Mouse (Mus musculus): ENCODE measurements around the gene Osbp2. TPM values are rescaled to one million over a fixed set of nuclear protein-coding genes. Genes with fewer than 3 reads are reported as not detected.
A peak's percentile ranks its signal among the peaks of the same experiment; 100 is the strongest.

The Osbp2 gene
- polyA plus RNA-seq, 1 experiment from 2014 or later = 33.9 TPM

DNA sequence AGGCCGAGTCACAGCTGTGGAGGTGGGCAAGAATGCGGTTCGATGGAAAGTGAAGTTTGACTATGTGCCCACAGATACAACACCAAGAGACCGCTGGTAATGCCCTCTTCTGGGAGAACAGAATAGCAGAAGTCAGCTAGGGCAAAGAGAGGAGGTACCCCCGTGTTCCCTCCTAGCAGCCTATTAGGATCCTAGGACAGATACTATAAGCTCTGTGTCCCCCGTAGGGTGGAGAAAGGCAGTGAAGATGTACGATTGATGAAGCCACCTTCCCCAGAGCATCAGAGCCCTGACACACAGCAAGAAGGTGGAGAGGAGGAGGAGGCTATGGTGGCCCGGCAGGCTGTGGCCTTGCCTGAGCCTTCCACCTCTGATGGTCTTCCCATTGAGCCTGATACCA, 178.3 kb downstream of the Osbp2 start:
- no peaks in the 10 kb centered on the region for H3K4me1 ChIP-seq
- ATAC-seq (ENCODE audit: low FRiP score) = no peak
- H3K4me3 ChIP-seq (replicated peaks) = no peak overlapping the region
- no peaks in the 10 kb centered on the region for H3K27me3 ChIP-seq (replicated peaks)
- no peak overlapping the region for H3K27ac ChIP-seq (replicated peaks)
- H3K36me3 ChIP-seq = peaks cover 86% of the 10 kb centered on the region
- WGBS = 94% methylated on average over 8 of the region's 8 CpGs
- H3K9me3 ChIP-seq (replicated peaks) = no peaks in the 10 kb centered on the region
- no peak overlapping the region for H3K9ac ChIP-seq (replicated peaks)
- H3K4me2 ChIP-seq = no peak overlapping the region

DNA sequence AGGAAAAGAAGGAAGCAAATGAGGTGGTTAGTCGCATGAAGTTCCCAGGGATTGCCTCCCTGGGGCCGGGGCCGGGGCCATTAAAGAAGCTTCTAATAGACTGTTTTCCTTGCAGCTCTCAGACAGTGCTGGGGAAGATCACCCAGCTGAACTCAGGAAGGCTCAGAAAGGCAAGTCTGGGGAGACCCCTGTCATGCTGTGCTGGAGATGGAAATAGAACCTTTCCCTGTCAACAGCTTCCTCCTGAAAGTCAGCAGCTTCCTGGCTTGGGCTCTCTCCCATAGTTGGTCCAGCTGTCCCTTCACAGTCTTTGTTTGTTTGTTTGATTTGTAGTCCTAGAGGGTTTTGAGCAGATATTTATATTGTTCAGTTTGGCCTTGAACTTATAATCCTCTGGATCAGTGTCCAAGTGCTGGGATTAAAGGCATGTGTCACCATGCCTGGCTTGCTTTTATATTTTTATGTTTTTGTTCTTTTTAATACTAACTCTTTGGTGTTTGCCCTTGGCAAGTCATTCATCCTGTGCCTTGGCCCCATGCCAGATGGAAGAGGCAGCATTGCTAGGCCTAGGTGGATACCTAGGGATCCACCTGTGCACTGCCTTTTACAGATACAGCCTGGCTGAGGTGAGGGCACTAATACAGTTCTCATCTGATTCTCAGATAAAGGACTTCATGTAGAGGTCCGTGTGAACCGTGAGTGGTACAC, 178.8 kb downstream of the Osbp2 start:
- Histone ChIP-seq H3K9ac (replicated peaks) (no peak overlapping the region), H3K4me2 (no peak overlapping the region), H3K4me3 (replicated peaks) (no peak overlapping the region), H3K9me3 (replicated peaks) (no peaks in the 10 kb centered on the region), H3K27ac (replicated peaks) (no peak overlapping the region), H3K4me1 (no peaks in the 10 kb centered on the region), H3K27me3 (replicated peaks) (no peaks in the 10 kb centered on the region), H3K36me3 (peaks cover 87% of the 10 kb centered on the region)
- no peak for ATAC-seq (ENCODE audit: low FRiP score)
- 88% methylated on average over 5 of the region's 5 CpGs for WGBS

DNA sequence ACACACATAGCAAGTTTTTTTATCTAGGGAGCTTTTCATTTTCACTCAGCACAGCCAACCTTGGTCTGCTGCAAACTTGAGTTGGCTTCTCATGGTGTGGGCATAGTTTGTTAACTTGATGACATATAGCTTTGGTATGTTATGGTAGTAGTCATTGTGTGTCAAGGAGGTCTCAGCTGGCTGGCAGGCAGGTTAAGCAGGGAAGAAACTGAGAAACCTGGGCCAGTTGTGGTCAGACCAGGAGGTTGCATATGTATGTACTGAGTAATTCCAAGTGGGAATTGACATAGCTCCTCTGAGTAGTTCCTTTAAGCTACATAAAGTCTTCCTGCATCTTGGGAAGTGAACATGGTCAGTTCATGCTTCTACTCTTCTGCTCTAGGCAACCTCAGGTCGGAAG, 179.5 kb downstream of the Osbp2 start:
- peaks cover 86% of the 10 kb centered on the region for H3K36me3 ChIP-seq
- 100% methylated on average over 1 of the region's 1 CpGs for WGBS
- H3K4me1 ChIP-seq = no peaks in the 10 kb centered on the region
- no peak overlapping the region for H3K9ac ChIP-seq (replicated peaks)
- H3K27ac ChIP-seq (replicated peaks) = no peak overlapping the region
- no peak for ATAC-seq (ENCODE audit: low FRiP score)
- no peak overlapping the region for H3K4me2 ChIP-seq
- H3K9me3 ChIP-seq (replicated peaks) = no peaks in the 10 kb centered on the region
- no peak overlapping the region for H3K4me3 ChIP-seq (replicated peaks)
- no peaks in the 10 kb centered on the region for H3K27me3 ChIP-seq (replicated peaks)

DNA sequence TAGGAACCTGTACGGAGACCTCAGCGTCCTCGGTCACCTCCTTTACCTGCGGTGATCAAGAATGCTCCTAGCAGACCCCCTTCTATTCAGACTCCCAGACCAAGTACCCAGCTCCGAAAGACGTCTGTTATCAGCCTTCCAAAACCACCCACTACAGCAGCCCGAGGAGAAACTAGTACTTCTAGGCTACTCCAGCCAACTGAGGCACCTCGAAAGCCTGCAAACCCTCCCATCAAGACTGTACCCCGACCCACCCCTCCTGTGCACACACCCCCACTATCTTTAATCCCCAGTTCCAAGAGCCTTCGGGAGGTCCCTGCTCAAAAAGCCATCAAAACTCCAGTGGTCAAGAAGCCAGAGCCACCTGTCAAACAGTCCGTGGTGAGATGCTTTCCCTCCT, 180.0 kb downstream of the Osbp2 start:
- H3K9ac ChIP-seq (replicated peaks) = no peak overlapping the region
- no peaks in the 10 kb centered on the region for H3K4me1 ChIP-seq
- ATAC-seq (ENCODE audit: low FRiP score) = no peak
- H3K9me3 ChIP-seq (replicated peaks) = no peaks in the 10 kb centered on the region
- H3K4me3 ChIP-seq (replicated peaks) = no peak overlapping the region
- no peaks in the 10 kb centered on the region for H3K27me3 ChIP-seq (replicated peaks)
- H3K36me3 ChIP-seq = peaks cover 85% of the 10 kb centered on the region
- no peak overlapping the region for H3K27ac ChIP-seq (replicated peaks)
- H3K4me2 ChIP-seq = no peak overlapping the region
- 94% methylated on average over 11 of the region's 11 CpGs for WGBS

DNA sequence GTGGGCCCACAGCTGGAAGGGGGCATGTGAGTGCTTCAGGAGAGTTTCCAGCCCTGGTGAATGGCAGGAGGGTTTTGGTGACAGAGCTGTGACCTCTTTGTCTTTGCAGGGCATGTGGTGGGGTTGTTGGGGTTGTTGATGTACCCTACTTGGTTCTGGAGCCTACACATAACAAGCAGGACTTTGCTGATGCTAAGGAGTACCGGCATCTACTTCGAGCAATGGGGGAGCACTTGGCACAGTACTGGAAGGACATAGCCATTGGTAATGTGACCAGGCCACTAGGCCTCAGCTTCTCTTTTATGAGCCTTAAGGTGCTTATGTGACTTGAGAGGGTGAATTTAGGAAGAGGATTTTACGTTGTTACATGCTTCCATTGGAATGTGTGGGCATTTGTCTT, 183.9 kb downstream of the Osbp2 start:
- Histone ChIP-seq H3K4me2 (no peak overlapping the region), H3K9ac (replicated peaks) (no peak overlapping the region), H3K9me3 (replicated peaks) (no peaks in the 10 kb centered on the region), H3K36me3 (peaks cover 85% of the 10 kb centered on the region), H3K4me3 (replicated peaks) (no peak overlapping the region), H3K27me3 (replicated peaks) (no peaks in the 10 kb centered on the region), H3K4me1 (no peaks in the 10 kb centered on the region), H3K27ac (replicated peaks) (no peak overlapping the region)
- ATAC-seq (ENCODE audit: low FRiP score) = no peak
- 98% methylated on average over 3 of the region's 3 CpGs for WGBS

DNA sequence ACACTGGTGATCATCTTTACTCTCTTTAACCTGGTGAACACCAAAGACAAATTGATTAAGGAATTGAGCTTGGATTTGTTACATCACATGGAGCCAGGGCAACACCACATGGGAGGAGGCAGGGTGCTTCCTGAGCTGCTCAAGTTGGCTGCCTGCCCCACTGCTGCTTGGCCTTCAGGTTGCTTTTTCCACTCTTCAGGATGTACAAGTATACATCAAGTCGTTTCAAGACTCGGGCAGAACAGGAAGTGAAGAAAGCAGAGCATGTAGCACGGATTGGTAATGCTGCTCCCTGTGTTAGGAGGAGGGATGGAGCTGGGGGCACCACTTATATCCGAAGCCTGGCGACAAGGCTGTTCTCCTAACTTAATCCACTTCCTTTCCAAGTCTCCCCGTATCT, 186.5 kb downstream of the Osbp2 start:
- no peak for ATAC-seq (ENCODE audit: low FRiP score)
- no peak overlapping the region for H3K9ac ChIP-seq (replicated peaks)
- no peak overlapping the region for H3K4me2 ChIP-seq
- peaks cover 90% of the 10 kb centered on the region for H3K36me3 ChIP-seq
- H3K27me3 ChIP-seq (replicated peaks) = no peaks in the 10 kb centered on the region
- WGBS = 84% methylated on average over 6 of the region's 6 CpGs
- no peaks in the 10 kb centered on the region for H3K4me1 ChIP-seq
- H3K9me3 ChIP-seq (replicated peaks) = no peaks in the 10 kb centered on the region
- H3K4me3 ChIP-seq (replicated peaks) = no peak overlapping the region
- no peak overlapping the region for H3K27ac ChIP-seq (replicated peaks)

DNA sequence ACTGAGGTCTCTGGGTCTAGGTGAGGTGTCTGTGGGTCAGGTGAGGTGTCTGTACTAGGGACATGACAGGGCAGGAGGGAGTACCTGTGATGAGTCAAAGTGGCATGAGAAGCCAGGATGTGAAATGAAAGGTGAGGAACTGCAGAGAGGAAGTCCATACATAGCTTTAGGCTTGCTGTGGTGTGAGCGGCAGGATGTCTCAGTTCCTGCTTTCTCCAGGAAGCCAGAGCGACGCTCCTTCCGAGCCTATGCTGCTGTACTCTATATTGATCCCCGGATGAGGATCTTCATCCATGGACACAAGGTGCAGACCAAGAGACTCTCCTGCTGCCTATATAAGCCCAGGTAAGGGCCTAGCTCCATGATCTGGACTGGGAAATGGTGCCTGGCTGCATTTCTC, 187.3 kb downstream of the Osbp2 start:
- no peak overlapping the region for H3K4me2 ChIP-seq

DNA sequence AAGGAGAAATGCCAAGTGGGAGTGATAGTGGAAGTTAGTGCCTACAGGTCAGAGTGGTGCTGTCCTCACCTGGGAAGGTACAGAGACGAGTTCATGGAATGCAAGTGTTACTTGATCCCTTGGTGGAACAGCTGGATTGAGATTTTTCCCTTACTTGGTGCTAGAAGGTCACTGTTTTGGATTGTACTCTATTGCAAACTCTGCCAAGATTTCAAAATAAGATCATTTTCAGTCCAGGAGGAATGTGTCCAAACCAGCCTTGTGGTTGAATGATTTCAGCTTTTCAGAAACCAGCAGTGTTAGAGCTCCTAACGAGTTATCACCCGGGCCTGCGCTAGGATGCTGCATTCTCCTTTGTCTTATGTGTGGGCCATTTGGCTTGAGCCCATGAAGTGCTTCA, 189.2 kb downstream of the Osbp2 start:
- 93% methylated on average over 4 of the region's 4 CpGs for WGBS
- no peak overlapping the region for H3K27ac ChIP-seq (replicated peaks)
- H3K9me3 ChIP-seq (replicated peaks) = no peaks in the 10 kb centered on the region
- H3K27me3 ChIP-seq (replicated peaks) = no peaks in the 10 kb centered on the region
- H3K9ac ChIP-seq (replicated peaks) = no peak overlapping the region
- ATAC-seq (ENCODE audit: low FRiP score) = no peak
- peaks cover 8% of the 10 kb centered on the region; the same call in 1 of the 2 replicates for H3K4me1 ChIP-seq
- no peak overlapping the region for H3K4me3 ChIP-seq (replicated peaks)
- peaks cover 88% of the 10 kb centered on the region for H3K36me3 ChIP-seq
- H3K4me2 ChIP-seq = no peak overlapping the region

More for the DNA sequence above, 187.3 kb downstream of the Osbp2 start:
- WGBS = 94% methylated on average over 5 of the region's 5 CpGs
- H3K9ac ChIP-seq (replicated peaks) = no peak overlapping the region
- H3K27ac ChIP-seq (replicated peaks) = no peak overlapping the region
- H3K27me3 ChIP-seq (replicated peaks) = no peaks in the 10 kb centered on the region
- H3K4me1 ChIP-seq = no peaks in the 10 kb centered on the region
- H3K36me3 ChIP-seq = peaks cover 95% of the 10 kb centered on the region
- H3K9me3 ChIP-seq (replicated peaks) = no peaks in the 10 kb centered on the region
- H3K4me3 ChIP-seq (replicated peaks) = no peak overlapping the region
- ATAC-seq (ENCODE audit: low FRiP score) = no peak

DNA sequence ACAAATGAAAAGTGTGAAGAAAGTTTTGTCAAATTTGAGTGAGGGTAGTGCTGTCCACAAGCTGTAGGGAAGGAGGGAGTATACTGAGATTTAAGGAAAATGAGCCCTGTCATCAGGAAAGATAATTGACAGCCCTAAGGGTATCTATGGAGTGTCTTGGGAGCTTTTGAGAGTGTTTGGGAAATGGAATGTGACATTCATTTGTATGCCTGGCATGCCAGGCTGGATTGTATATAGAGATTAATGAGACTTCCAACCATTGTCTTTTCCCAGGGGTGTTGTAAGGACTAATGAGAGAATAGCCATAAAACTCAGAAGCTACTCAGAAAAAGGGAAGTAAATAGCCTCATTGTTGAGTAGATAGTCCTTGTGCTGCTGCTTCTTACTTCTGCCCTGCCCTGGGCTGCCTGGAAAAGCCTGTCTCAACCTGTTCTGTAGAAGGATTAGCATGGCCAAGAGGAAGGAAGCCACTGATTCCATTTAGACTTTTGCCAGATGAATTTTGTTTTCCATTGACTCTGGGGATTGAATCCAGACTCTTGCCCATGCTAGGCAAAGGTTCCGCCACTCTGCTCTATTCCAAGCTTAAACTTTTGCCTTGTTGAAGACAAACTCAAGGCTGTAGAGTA, 192.6 kb downstream of the Osbp2 start:
- no peak overlapping the region for H3K4me3 ChIP-seq (replicated peaks)
- H3K9me3 ChIP-seq (replicated peaks) = no peaks in the 10 kb centered on the region
- peaks cover 63% of the 10 kb centered on the region for H3K36me3 ChIP-seq
- 88% methylated on average over 1 of the region's 1 CpGs for WGBS
- H3K27ac ChIP-seq (replicated peaks) = no peak overlapping the region
- no peak overlapping the region for H3K9ac ChIP-seq (replicated peaks)
- peaks cover 8% of the 10 kb centered on the region; the same call in 1 of the 2 replicates for H3K4me1 ChIP-seq
- H3K4me2 ChIP-seq = no peak overlapping the region
- ATAC-seq (ENCODE audit: low FRiP score) = peak; percentile 66; the same call in 1 of the 2 replicates
- no peaks in the 10 kb centered on the region for H3K27me3 ChIP-seq (replicated peaks)

DNA sequence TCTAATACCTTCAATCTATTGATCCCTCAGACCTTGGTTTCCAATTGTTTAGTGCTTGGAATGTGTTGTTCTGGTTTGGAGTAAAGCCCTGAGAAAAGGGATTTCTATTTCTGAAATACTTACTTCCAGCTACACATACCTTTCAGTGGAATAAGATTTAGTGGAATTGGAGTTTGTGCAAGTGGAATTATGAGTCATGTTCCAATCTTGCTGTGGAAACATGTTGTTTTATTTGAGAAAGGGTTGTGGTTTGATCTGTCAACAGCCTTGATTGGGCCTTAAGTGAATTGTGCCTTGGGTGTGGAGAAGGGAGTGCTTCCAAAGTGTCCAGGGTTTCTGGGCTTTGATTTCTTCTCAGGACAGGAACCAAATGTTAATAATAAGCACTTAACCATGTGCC, 193.9 kb downstream of the Osbp2 start:
- no peak overlapping the region for H3K27ac ChIP-seq (replicated peaks)
- peaks cover 53% of the 10 kb centered on the region for H3K36me3 ChIP-seq
- H3K27me3 ChIP-seq (replicated peaks) = no peaks in the 10 kb centered on the region
- no peaks in the 10 kb centered on the region for H3K9me3 ChIP-seq (replicated peaks)
- no peak overlapping the region for H3K4me2 ChIP-seq
- no peak overlapping the region for H3K9ac ChIP-seq (replicated peaks)
- no peak for ATAC-seq (ENCODE audit: low FRiP score)
- H3K4me1 ChIP-seq = peaks cover 8% of the 10 kb centered on the region; the same call in 1 of the 2 replicates
- no peak overlapping the region for H3K4me3 ChIP-seq (replicated peaks)

DNA sequence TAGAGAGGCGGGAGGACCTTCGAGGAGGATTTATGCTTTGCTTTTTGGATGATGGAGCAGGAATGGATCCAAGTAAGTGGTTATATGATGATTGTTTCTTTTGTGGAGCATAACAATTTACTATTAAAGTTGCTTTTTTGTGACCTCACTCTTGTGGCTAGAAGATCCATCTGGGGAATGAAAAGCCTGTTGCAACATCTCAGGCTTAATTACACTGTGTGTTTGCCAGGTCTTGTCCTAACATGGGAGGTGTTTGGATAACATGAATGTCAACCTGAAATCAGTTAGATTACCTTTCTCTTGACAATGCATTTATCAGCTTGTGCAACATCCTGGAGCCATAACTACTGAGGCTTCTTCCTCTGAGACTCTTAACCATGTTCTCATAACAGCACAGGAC, 194.9 kb downstream of the Osbp2 start:
- Histone ChIP-seq H3K4me3 (replicated peaks) (no peak overlapping the region), H3K9ac (replicated peaks) (no peak overlapping the region), H3K9me3 (replicated peaks) (no peaks in the 10 kb centered on the region), H3K4me2 (no peak overlapping the region), H3K27ac (replicated peaks) (no peak overlapping the region), H3K36me3 (peaks cover 52% of the 10 kb centered on the region), H3K27me3 (replicated peaks) (no peaks in the 10 kb centered on the region), H3K4me1 (peaks cover 8% of the 10 kb centered on the region; the same call in 1 of the 2 replicates)
- 97% methylated on average over 2 of the region's 2 CpGs for WGBS
- ATAC-seq (ENCODE audit: low FRiP score) = no peak

DNA sequence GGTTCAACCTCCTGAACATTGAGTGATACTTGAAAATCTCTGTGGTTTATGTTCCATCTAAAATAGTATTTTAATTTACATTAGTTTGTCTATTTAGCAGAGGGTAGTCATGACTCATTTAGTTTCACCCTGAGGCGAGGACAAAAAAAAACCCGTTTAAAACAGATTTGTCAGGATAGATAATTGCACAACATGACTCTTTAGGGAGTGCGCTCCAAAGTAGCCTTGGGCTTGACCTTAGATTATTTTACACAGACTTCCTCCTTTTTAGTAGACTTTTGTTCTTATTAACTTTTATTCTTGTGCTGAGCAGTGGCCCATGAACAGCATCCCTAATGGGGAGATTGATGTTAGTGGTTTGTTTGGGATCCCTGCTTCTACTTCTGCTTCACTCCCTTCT, 196.2 kb downstream of the Osbp2 start:
- H3K36me3 ChIP-seq = peaks cover 47% of the 10 kb centered on the region

More for the DNA sequence above, 196.2 kb downstream of the Osbp2 start:
- H3K9me3 ChIP-seq (replicated peaks) = no peaks in the 10 kb centered on the region
- H3K4me1 ChIP-seq = peaks cover 8% of the 10 kb centered on the region; the same call in 1 of the 2 replicates
- no peak overlapping the region for H3K27ac ChIP-seq (replicated peaks)
- no peak overlapping the region for H3K9ac ChIP-seq (replicated peaks)
- ATAC-seq (ENCODE audit: low FRiP score) = no peak
- H3K4me2 ChIP-seq = no peak overlapping the region
- no peak overlapping the region for H3K4me3 ChIP-seq (replicated peaks)
- WGBS = 75% methylated on average over 3 of the region's 3 CpGs
- H3K27me3 ChIP-seq (replicated peaks) = no peaks in the 10 kb centered on the region
